Mouse (Mus musculus): ENCODE measurements at regions not wholly inside any gene's neighbourhood (a gene's known extent, or its start where the extent isn't known, plus 50 kb on each side); places are given as distances from the start of the nearest gene placed in this dataset.

DNA sequence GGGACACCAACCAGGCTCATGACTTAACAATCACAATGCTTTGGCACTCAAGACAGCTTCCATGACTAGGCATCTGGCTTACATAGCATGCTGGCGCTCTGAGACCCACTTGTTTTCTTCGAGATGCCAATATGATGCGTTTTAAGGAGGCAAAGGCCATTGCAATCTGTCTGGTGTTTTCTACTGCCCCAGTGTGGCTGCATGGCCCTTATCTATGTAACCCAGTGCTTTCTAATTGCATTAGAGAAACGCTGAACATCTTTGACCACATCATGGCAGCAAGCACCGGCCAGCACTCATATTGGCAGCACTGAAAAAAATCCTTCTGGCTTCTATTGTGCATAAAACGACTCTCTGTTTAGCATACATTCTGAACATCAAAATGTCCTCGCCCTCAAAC, 144.2 kb upstream of the Igfbp7 start:
- no peak for TF ChIP-seq CTCF (IDR thresholded peaks at IDR 0.05; ENCODE audit: low read depth)
- H3K9me3 ChIP-seq (ENCODE audit: low read length) = no peaks in the 10 kb centered on the region

DNA sequence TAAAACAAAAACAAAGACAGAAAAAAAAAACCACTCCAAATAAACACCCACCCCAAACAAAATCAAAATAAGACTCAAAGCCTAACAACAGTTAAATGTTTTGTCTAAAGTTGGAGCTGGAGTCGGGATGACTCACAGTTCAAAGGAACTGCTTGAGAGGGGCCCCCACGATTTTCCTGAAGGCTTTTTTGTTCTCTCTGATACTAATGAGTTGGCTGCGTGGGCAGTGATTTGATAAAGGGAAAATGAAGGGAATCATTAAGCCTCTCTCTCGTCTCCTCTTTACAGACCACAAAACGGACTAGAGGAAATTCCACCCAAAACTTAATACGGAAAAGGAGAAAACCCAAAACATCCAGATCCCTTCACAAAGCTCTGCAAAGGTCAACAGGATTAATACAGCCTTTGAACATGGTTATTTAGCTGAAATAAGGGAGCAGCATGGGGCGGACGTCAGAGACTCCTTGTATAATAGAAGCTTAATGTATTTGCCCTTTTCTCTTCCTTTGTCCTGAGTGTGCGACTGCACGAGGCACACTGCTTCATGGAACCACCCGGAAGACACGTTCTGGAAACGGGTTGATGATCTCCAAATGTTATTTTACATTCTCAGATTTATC, 138.3 kb upstream of the Igfbp7 start:
- WGBS = 8% methylated on average over 13 of the region's 13 CpGs
- no peak for DNase-seq
- H3K4me3 ChIP-seq (ENCODE audit: low read depth, low read length) = no peak overlapping the region

More for the DNA sequence above, 144.2 kb upstream of the Igfbp7 start:
- Histone ChIP-seq H3K4me2 (ENCODE audit: low read depth) (no peak overlapping the region), H3K27me3 (ENCODE audit: insufficient read depth, low read length) (no peaks in the 10 kb centered on the region), H3K27ac (ENCODE audit: low read depth, low read length) (no peak overlapping the region), H3K36me3 (ENCODE audit: insufficient read depth) (no peaks in the 10 kb centered on the region), H3K9ac (no peak overlapping the region), H3K4me3 (ENCODE audit: low read depth, low read length) (no peak overlapping the region), H3K4me1 (ENCODE audit: insufficient read depth) (peaks cover 6% of the 10 kb centered on the region; the same call in 1 of the 2 replicates)
- no peak for DNase-seq
- ATAC-seq = no peak
- 47% methylated on average over 7 of the region's 7 CpGs for WGBS

DNA sequence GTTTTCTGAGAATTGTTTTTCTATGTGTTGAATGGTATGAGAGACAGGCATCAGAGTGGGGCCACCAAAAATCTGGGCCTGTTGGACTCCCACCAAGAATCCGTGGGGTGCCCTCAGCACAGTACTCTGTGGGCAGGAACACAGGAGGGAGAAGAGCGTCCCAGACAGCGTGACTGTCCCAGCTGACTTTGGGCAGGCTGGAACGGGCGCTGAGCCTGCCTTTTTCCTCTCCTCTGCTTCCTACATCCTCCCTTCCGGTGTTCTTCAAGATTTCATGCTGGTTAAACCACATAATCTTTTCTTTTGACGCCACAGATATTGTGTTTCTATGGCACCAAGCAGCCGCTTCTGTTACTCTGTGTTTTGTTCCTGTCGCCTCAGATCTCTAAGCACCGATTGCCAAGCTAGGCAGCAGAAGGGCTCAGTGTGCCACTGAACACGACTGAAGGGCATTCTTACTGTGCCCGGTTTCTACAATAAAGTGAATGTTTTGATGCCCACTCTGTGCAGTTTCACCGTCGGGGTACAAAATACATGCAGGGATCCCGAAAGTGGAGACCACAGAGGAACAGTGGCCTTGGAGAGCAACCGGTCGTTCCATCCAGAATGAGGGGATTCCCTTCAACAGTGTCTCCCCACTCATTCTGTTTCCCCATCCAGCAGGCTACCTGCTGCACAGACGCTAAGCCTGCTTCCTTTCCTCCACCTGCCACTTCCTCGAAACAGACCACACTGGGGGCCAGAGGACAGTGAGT, 124.6 kb upstream of the Igfbp7 start:
- ATAC-seq (peak; percentile 91), DNase-seq (peak; percentile 62)
- TF ChIP-seq CTCF (IDR thresholded peaks at IDR 0.05; ENCODE audit: low read depth) = no peak
- H3K36me3 ChIP-seq (ENCODE audit: insufficient read depth) = no peaks in the 10 kb centered on the region
- H3K9ac ChIP-seq = no peak overlapping the region; the same call in 1 of the 2 replicates
- H3K4me2 ChIP-seq (ENCODE audit: low read depth) = 0 out of 2 replicates have a peak overlapping the region, but pooled peaks have one; percentile 15
- H3K4me3 ChIP-seq (ENCODE audit: low read depth, low read length) = no peak overlapping the region
- no peaks in the 10 kb centered on the region for H3K27me3 ChIP-seq (ENCODE audit: insufficient read depth, low read length)
- WGBS = 46% methylated on average over 19 of the region's 19 CpGs
- no peaks in the 10 kb centered on the region for H3K9me3 ChIP-seq (ENCODE audit: low read length)
- H3K27ac ChIP-seq (ENCODE audit: low read depth, low read length) = peak overlapping the region; percentile 58; the same call in 1 of the 2 replicates
- H3K4me1 ChIP-seq (ENCODE audit: insufficient read depth) = no peaks in the 10 kb centered on the region

More for the DNA sequence above, 138.3 kb upstream of the Igfbp7 start:
- Histone ChIP-seq H3K27ac (ENCODE audit: low read depth, low read length) (no peak overlapping the region), H3K27me3 (ENCODE audit: insufficient read depth, low read length) (no peaks in the 10 kb centered on the region), H3K4me2 (ENCODE audit: low read depth) (no peak overlapping the region), H3K9ac (no peak overlapping the region), H3K4me1 (ENCODE audit: insufficient read depth) (no peaks in the 10 kb centered on the region), H3K9me3 (ENCODE audit: low read length) (no peaks in the 10 kb centered on the region), H3K36me3 (ENCODE audit: insufficient read depth) (no peaks in the 10 kb centered on the region)
- peak; percentile 18; the same call in 1 of the 2 replicates for ATAC-seq
- no peak for TF ChIP-seq CTCF (IDR thresholded peaks at IDR 0.05; ENCODE audit: low read depth)

DNA sequence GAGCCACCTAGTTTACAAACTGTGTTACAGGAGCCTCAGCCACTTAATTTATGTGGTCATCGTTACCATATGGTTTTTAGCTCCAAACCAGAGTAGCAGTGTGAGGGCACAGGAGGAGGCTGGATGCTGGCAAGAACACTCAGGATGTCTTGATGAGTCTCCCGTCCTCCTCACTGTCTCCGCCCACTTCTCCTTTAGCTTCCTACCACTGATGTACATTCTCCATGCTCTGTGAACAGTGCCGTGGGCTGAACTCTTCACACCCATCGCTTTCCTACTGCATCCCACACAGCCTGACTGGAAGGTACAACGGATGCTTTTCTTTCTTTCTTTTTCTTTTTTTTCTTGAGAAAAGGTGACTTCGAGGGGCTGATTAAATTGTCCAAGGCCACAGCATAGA, 122.5 kb upstream of the Igfbp7 start:
- Histone ChIP-seq H3K4me1 (ENCODE audit: insufficient read depth) (no peaks in the 10 kb centered on the region), H3K36me3 (ENCODE audit: insufficient read depth) (no peaks in the 10 kb centered on the region), H3K27ac (ENCODE audit: low read depth, low read length) (no peak overlapping the region), H3K9me3 (ENCODE audit: low read length) (no peaks in the 10 kb centered on the region), H3K4me3 (ENCODE audit: low read depth, low read length) (no peak overlapping the region), H3K4me2 (ENCODE audit: low read depth) (no peak overlapping the region), H3K9ac (no peak overlapping the region), H3K27me3 (ENCODE audit: insufficient read depth, low read length) (no peaks in the 10 kb centered on the region)
- no peak for TF ChIP-seq CTCF (IDR thresholded peaks at IDR 0.05; ENCODE audit: low read depth)
- 89% methylated on average over 7 of the region's 7 CpGs for WGBS
- DNase-seq (no peak), ATAC-seq (no peak)

DNA sequence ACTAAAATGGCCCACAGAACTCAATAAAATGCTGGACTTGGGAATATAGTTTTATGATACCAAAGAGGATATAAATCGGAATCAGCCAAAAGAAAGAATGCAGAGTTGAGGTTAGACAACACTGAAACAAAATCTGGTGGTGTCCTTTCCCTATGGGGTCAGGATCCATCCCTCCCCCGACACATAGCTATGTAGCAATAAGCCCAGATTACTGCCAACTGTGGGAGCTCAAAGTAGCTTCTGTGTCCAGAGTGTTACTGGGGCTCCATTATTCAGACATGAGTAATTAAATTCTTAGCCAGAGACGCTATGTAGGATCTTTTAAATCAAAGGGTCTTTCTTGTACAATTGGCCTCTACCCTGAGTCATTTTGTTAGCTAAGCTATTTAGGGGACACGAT, 109.4 kb upstream of the Igfbp7 start:
- ATAC-seq = no peak
- Histone ChIP-seq H3K36me3 (ENCODE audit: insufficient read depth) (no peaks in the 10 kb centered on the region), H3K27ac (ENCODE audit: low read depth, low read length) (no peak overlapping the region), H3K4me3 (ENCODE audit: low read depth, low read length) (no peak overlapping the region), H3K9me3 (ENCODE audit: low read length) (no peaks in the 10 kb centered on the region), H3K27me3 (ENCODE audit: insufficient read depth, low read length) (no peaks in the 10 kb centered on the region), H3K4me1 (ENCODE audit: insufficient read depth) (no peaks in the 10 kb centered on the region), H3K4me2 (ENCODE audit: low read depth) (no peak overlapping the region), H3K9ac (no peak overlapping the region)
- no peak for DNase-seq
- TF ChIP-seq CTCF (IDR thresholded peaks at IDR 0.05; ENCODE audit: low read depth) = no peak
- WGBS = 56% methylated on average over 4 of the region's 4 CpGs

DNA sequence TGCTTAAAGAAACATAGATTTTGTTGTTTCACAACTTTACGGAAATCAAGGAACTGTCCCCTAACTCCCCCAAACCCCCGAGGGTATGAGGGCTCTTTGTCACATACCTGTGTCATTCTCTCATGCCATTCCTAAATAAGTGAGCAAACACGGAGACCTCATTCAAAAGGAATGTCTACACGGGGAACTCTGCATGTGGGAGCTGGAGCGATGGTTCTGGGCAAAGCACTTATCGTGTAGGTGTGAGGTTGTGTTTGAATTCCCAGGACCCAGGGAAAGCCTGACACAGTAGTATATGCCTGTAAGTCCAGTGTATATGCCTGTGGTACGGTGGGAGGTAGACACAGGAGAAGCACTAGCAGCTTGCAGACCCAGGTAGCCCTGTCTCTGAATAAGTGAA, 107.6 kb upstream of the Igfbp7 start:
- no peak overlapping the region for H3K27ac ChIP-seq (ENCODE audit: low read depth, low read length)
- H3K9ac ChIP-seq = no peak overlapping the region
- TF ChIP-seq CTCF (IDR thresholded peaks at IDR 0.05; ENCODE audit: low read depth) = no peak
- no peak overlapping the region for H3K4me2 ChIP-seq (ENCODE audit: low read depth)
- DNase-seq = no peak
- 89% methylated on average over 7 of the region's 7 CpGs for WGBS
- no peaks in the 10 kb centered on the region for H3K27me3 ChIP-seq (ENCODE audit: insufficient read depth, low read length)
- H3K4me1 ChIP-seq (ENCODE audit: insufficient read depth) = no peaks in the 10 kb centered on the region
- no peak overlapping the region for H3K4me3 ChIP-seq (ENCODE audit: low read depth, low read length)
- no peaks in the 10 kb centered on the region for H3K36me3 ChIP-seq (ENCODE audit: insufficient read depth)
- no peaks in the 10 kb centered on the region for H3K9me3 ChIP-seq (ENCODE audit: low read length)
- ATAC-seq = no peak

DNA sequence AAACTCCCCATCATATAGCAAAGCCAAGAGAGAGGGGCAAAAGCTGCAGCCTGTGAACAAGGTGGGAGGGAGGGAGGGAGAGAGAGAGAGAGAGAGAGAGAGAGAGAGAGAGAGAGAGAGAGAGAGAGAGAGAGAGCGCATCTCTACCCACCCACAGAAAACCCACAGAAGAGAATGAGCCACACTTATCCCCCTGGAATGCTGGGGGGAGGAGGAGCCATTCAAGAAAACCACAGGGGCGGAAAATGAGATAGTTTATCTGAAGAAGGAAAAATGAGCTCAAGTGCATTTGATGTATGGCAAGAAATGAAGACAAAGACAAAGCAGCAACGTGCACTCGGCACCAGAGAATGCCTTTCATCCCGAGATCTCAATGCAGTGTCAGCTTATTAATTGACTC, 94.8 kb upstream of the Igfbp7 start:
- DNase-seq (peak; percentile 45), ATAC-seq (peak; percentile 77; the same call in 1 of the 2 replicates)
- H3K9ac ChIP-seq = no peak overlapping the region
- H3K4me1 ChIP-seq (ENCODE audit: insufficient read depth) = no peaks in the 10 kb centered on the region
- TF ChIP-seq CTCF (IDR thresholded peaks at IDR 0.05; ENCODE audit: low read depth) = no peak
- H3K4me2 ChIP-seq (ENCODE audit: low read depth) = no peak overlapping the region
- WGBS = 14% methylated on average over 5 of the region's 5 CpGs
- H3K4me3 ChIP-seq (ENCODE audit: low read depth, low read length) = no peak overlapping the region
- H3K27ac ChIP-seq (ENCODE audit: low read depth, low read length) = peak overlapping the region; percentile 9; the same call in 1 of the 2 replicates
- no peaks in the 10 kb centered on the region for H3K27me3 ChIP-seq (ENCODE audit: insufficient read depth, low read length)
- no peaks in the 10 kb centered on the region for H3K36me3 ChIP-seq (ENCODE audit: insufficient read depth)
- H3K9me3 ChIP-seq (ENCODE audit: low read length) = no peaks in the 10 kb centered on the region

Measured in forebrain, postnatal 0 days (tissue).